Mouse (Mus musculus) CD8-positive naive resting alpha-beta T cell, adult 2 months (primary cell): Measurements from ENCODE around the gene Nup210l.
"Not testable (repeated sequence)": the region's sequence is repeated elsewhere in the genome, so short reads cannot be mapped to it uniquely, and the experiment has no call there.

Source experiments
- DNase-seq, 2 experiments: peaks; one replicate each; pipeline ENCODE4 v3.0.0; 2022; ENCODE audit warnings: low read depth in 2 of 2, low spot score in 2 of 2

Gene Nup210l

GRCm38 (mm10) chr3:90221123-90221522 is 117.2 kb downstream of the Nup210l start:
- DNase-seq, result no peak

- no peak for DNase-seq
These were observed 118.5 kb downstream of the Nup210l start for GRCm38 (mm10) chr3:90222455-90222854.

- no peak for DNase-seq
These were observed 119.0 kb downstream of the Nup210l start for GRCm38 (mm10) chr3:90222941-90223340.

- DNase-seq, result no peak
These were observed 120.4 kb downstream of the Nup210l start for GRCm38 (mm10) chr3:90224331-90224730.

- no peak for DNase-seq
These were observed 127.1 kb downstream of the Nup210l start for GRCm38 (mm10) chr3:90231075-90231474.

- DNase-seq, result peak; percentile 86 to 87
These were observed 127.8 kb downstream of the Nup210l start, which contains the start of gene Jtb for GRCm38 (mm10) chr3:90231507-90232333. TSS of gene Jtb (plus strand) at chr3:90231597.

- DNase-seq, result no peak
These were observed 137.3 kb downstream of the Nup210l start for GRCm38 (mm10) chr3:90241251-90241650.

GRCm38 (mm10) chr3:90241669-90242358 is 137.9 kb downstream of the Nup210l start:
- no peak for DNase-seq

- DNase-seq, result no peak
These were observed 139.2 kb downstream of the Nup210l start, which contains the start of gene Creb3l4 for GRCm38 (mm10) chr3:90242984-90243775. TSS of gene Creb3l4 (minus strand) at chr3:90243512.

GRCm38 (mm10) chr3:90245406-90245805 is 141.5 kb downstream of the Nup210l start:
- DNase-seq, result no peak

- DNase-seq, result no peak
These were observed 143.7 kb downstream of the Nup210l start for GRCm38 (mm10) chr3:90247630-90247959.

GRCm38 (mm10) chr3:90247960-90248745 is 144.2 kb downstream of the Nup210l start, which contains the start of gene Slc39a1:
TSS of gene Slc39a1 (plus strand) at chr3:90248172.
- DNase-seq, result peak; percentile 70 to 79

GRCm38 (mm10) chr3:90248746-90249100 is 144.8 kb downstream of the Nup210l start:
- no peak for DNase-seq

GRCm38 (mm10) chr3:90250791-90251190 is 146.9 kb downstream of the Nup210l start:
- DNase-seq, result no peak

- not testable (repeated sequence) for DNase-seq
These were observed 147.8 kb downstream of the Nup210l start for GRCm38 (mm10) chr3:90251731-90252226.

GRCm38 (mm10) chr3:90252659-90253058 is 148.7 kb downstream of the Nup210l start:
- not testable (repeated sequence) for DNase-seq

- not testable (repeated sequence) for DNase-seq
These were observed 149.2 kb downstream of the Nup210l start for GRCm38 (mm10) chr3:90253174-90253573.

- peak; percentile 84 to 87 for DNase-seq
These were observed 149.9 kb downstream of the Nup210l start, which contains the start of gene Crtc2 for GRCm38 (mm10) chr3:90253653-90254418. TSS of gene Crtc2 (plus strand) at chr3:90254163.

GRCm38 (mm10) chr3:90254419-90255193 is 150.7 kb downstream of the Nup210l start:
- no peak for DNase-seq
